In genomic region chr6:33094671-33095233, GRCm38 (mm10) we compare ENCODE assay signal across 11 mouse cellular contexts. TPM values are rescaled to one million over a fixed set of nuclear protein-coding genes. Genes with fewer than 3 reads are reported as not detected.
DNase-seq lines count a peak whose midpoint lies in the region; ATAC-seq lines count a peak whose summit lies in the region.
"Had no signal": no experiment of that assay in that cellular context is flagged by ENCODE, and none has a peak within 500 bp of the region (broad histone marks: within the 10 kb centered on the region; RNA-seq: fewer than 3 reads in every experiment).

No protein-coding gene starts in this region.

- H3K9ac ChIP-seq in hindbrain, embryonic 12.5 days = no peak overlapping the region
- peak overlapping the region; percentile 45; the same call in 1 of the 2 replicates for H3K9ac ChIP-seq in neural tube, embryonic 13.5 days
- H3K9ac ChIP-seq: liver, embryonic 14.5 days had no signal

- WGBS in hindbrain, embryonic 12.5 days = 31% methylated on average over 8 of the region's 8 CpGs
- WGBS in neural tube, embryonic 13.5 days = 14% methylated on average over 8 of the region's 8 CpGs

- H3K27ac ChIP-seq in hindbrain, embryonic 12.5 days = peak overlapping the region; percentile 58; the same call in 1 of the 2 replicates
- peak overlapping the region; percentile 86 for H3K27ac ChIP-seq in neural tube, embryonic 13.5 days (replicated peaks)
- H3K27ac ChIP-seq: left cerebral cortex, adult 2 months; liver, embryonic 14.5 days had no signal

- H3K4me2 ChIP-seq in hindbrain, embryonic 12.5 days (replicated peaks) = no peak overlapping the region
- peak overlapping the region; percentile 32 for H3K4me2 ChIP-seq in neural tube, embryonic 13.5 days

- no peaks in the 10 kb centered on the region for H3K36me3 ChIP-seq in hindbrain, embryonic 12.5 days
- H3K36me3 ChIP-seq in neural tube, embryonic 13.5 days = no peaks in the 10 kb centered on the region

- H3K4me3 ChIP-seq in hindbrain, embryonic 12.5 days = no peak overlapping the region
- no peak overlapping the region for H3K4me3 ChIP-seq in neural tube, embryonic 13.5 days
- H3K4me3 ChIP-seq: left cerebral cortex, adult 2 months had no signal

- ATAC-seq in hindbrain, embryonic 12.5 days (ENCODE audit: low FRiP score) = peak; percentile 84
- ATAC-seq in neural tube, embryonic 13.5 days (ENCODE audit: low read depth) = peak; percentile 87
- ATAC-seq: activated CD4-positive, CD25-positive, alpha-beta regulatory T cell, adult 4 months had no signal

- intact Hi-C loops in left cerebral cortex, postnatal 14 days (cut with DNase I) = no loop called here
- intact Hi-C loops in gastrocnemius, postnatal 36 days (cut with DNase I) = no loop called here

- H3K27me3 ChIP-seq in hindbrain, embryonic 12.5 days = no peaks in the 10 kb centered on the region
- no peaks in the 10 kb centered on the region for H3K27me3 ChIP-seq in neural tube, embryonic 13.5 days

- peaks cover 12% of the 10 kb centered on the region for H3K4me1 ChIP-seq in hindbrain, embryonic 12.5 days
- H3K4me1 ChIP-seq in neural tube, embryonic 13.5 days (replicated peaks) = peaks cover 21% of the 10 kb centered on the region

- peak; percentile 9 to 13 for DNase-seq in left cerebral cortex, postnatal 14 days (ENCODE audit: low spot score in 2 of 2)
- no peak for DNase-seq in left cerebral cortex, adult 18-20 months (ENCODE audit: low spot score in 2 of 2)
- peak; percentile 18 for DNase-seq in embryo, embryonic 10.5 days (ENCODE audit: low spot score)
- no peak for DNase-seq in ovary, postnatal 36 days (ENCODE audit: low spot score)
- DNase-seq in gastrocnemius, postnatal 36 days = no peak
- DNase-seq: kidney, adult 2 months had no signal

- no peaks in the 10 kb centered on the region for H3K9me3 ChIP-seq in hindbrain, embryonic 12.5 days (replicated peaks)
- H3K9me3 ChIP-seq in neural tube, embryonic 13.5 days = no peaks in the 10 kb centered on the region

RNA-seq across cellular contexts. Expression of gene Chchd3, which starts 34.7 kb away (rescaled TPM):
- 10 to 100 TPM; 90.8 to 92.6 TPM for total RNA-seq in left cerebral cortex, postnatal 14 days (2021)
- total RNA-seq in left cerebral cortex, adult 18-20 months (2021) = 10 to 100 TPM; 80.9 to 92.8 TPM
- polyA plus RNA-seq in hindbrain, embryonic 12.5 days (2016; fragmentation: Nextera tagmentation; extraction: Ambion mirVana) = 115 and 118 TPM in 2 replicates
- 112 and 118 TPM in 2 replicates for polyA plus RNA-seq in neural tube, embryonic 13.5 days (2015; fragmentation: Nextera tagmentation; extraction: Ambion mirVana)
- total RNA-seq in gastrocnemius, postnatal 36 days (2021) = 100 to 1,000 TPM; 373 to 412 TPM

Comparison
In these comparisons a context has a peak if more than half of its experiments do, and no peak if none do; other contexts are left out.
1. DNase-seq: peak in left cerebral cortex, postnatal 14 days (2 of 2) and embryo, embryonic 10.5 days (single experiment); none in left cerebral cortex, adult 18-20 months (0 of 2), ovary, postnatal 36 days (single experiment) and gastrocnemius, postnatal 36 days (0 of 2).